Mouse (Mus musculus) testis, adult 2 months (tissue): ENCODE data around the gene Col11a2.

ENCODE experiments used
- CTCF ChIP-seq: fragments of 200-500 bp; IDR thresholded peaks from 2 replicates; pipeline ENCODE4 v1.5.1; 2012; ENCODE audit warnings: low read depth, mild to moderate bottlenecking, inconsistent platforms, low read length, moderate library complexity; ENCODE audit not compliant: control insufficient read depth, insufficient read depth, insufficient replicate concordance
- POLR2A ChIP-seq: fragments of 200-500 bp; IDR thresholded peaks from 2 replicates; pipeline ENCODE4 v1.6.1; 2012; ENCODE audit warnings: low read depth, mild to moderate bottlenecking, inconsistent platforms, low read length, moderate library complexity; ENCODE audit not compliant: control insufficient read depth

- TF ChIP-seq POLR2A, result no peak
- no peak for TF ChIP-seq CTCF
Measured at GRCm38 (mm10) chr17:34006570-34006969, 32.7 kb upstream of the Col11a2 start.
